Mouse (Mus musculus) brain, embryonic 14.5 days (tissue): ENCODE data around the gene Slc22a20. TPM values are rescaled to one million over a fixed set of nuclear protein-coding genes. Genes with fewer than 3 reads are reported as not detected.

Experiments
- DNase-seq: peaks from one replicate; pipeline ENCODE4 v3.0.0-alpha.2; 2011; ENCODE audit warnings: low read depth
- CTCF ChIP-seq: fragments of 200-500 bp; IDR thresholded peaks from 2 replicates; pipeline ENCODE4 v1.5.1; 2012; ENCODE audit warnings: inconsistent platforms, mild to moderate bottlenecking, moderate library complexity, borderline replicate concordance; ENCODE audit not compliant: insufficient read depth, insufficient read length; ENCODE audit errors: extremely low read depth
- POLR2A ChIP-seq: fragments of 200-500 bp; IDR thresholded peaks from 2 replicates; pipeline ENCODE4 v1.6.1; 2012; ENCODE audit warnings: mild to moderate bottlenecking, inconsistent platforms, borderline replicate concordance; ENCODE audit not compliant: poor library complexity, insufficient read depth, insufficient read length, severe bottlenecking; ENCODE audit errors: extremely low read depth
- polyA plus RNA-seq: library from polyadenylated mRNA; depleted of rRNA; stranded (reverse); fragments of >200 nt; gene quantifications from 2 replicates; pipeline ENCODE4 v1.2.3, GENCODE M21; 2012

The Slc22a20 gene
- polyA plus RNA-seq, 1 experiment, result not detected

GRCm38 (mm10) chr19:5962651-5963050 lies 23.3 kb downstream of the Slc22a20 start:
- TF ChIP-seq POLR2A (no peak), CTCF (no peak)
- no peak for DNase-seq

GRCm38 (mm10) chr19:5957371-5957770 lies 28.6 kb downstream of the Slc22a20 start:
- TF ChIP-seq CTCF (no peak), POLR2A (no peak)
- DNase-seq, result no peak

GRCm38 (mm10) chr19:5956685-5957084 lies 29.3 kb downstream of the Slc22a20 start:
- TF ChIP-seq CTCF, result peak; percentile 79; the same call in 1 of the 2 replicates
- TF ChIP-seq POLR2A, result no peak
- peak; percentile 84 for DNase-seq

- TF ChIP-seq CTCF (no peak), POLR2A (no peak)
- DNase-seq, result no peak
These were observed 30.0 kb downstream of the Slc22a20 start for GRCm38 (mm10) chr19:5955704-5956670.

GRCm38 (mm10) chr19:5954936-5955335 lies 31.0 kb downstream of the Slc22a20 start:
- no peak for DNase-seq
- TF ChIP-seq CTCF (no peak), POLR2A (no peak)

- no peak for DNase-seq
- TF ChIP-seq POLR2A, result no peak
- TF ChIP-seq CTCF, result no peak
These were observed 31.8 kb downstream of the Slc22a20 start for GRCm38 (mm10) chr19:5954031-5954710.

- DNase-seq, result no peak
- no peak for TF ChIP-seq POLR2A
- no peak for TF ChIP-seq CTCF
These were observed 32.7 kb downstream of the Slc22a20 start for GRCm38 (mm10) chr19:5953201-5953770.

- peak; percentile 19 for DNase-seq
- TF ChIP-seq POLR2A, result no peak
- no peak for TF ChIP-seq CTCF
These were observed 33.8 kb downstream of the Slc22a20 start for GRCm38 (mm10) chr19:5952071-5952691.

GRCm38 (mm10) chr19:5951631-5952030 lies 34.3 kb downstream of the Slc22a20 start:
- DNase-seq, result no peak
- TF ChIP-seq CTCF (no peak), POLR2A (no peak)

GRCm38 (mm10) chr19:5950218-5950617 lies 35.7 kb downstream of the Slc22a20 start:
- TF ChIP-seq POLR2A, result no peak
- TF ChIP-seq CTCF, result no peak
- DNase-seq, result no peak

- no peak for DNase-seq
- TF ChIP-seq CTCF (no peak), POLR2A (no peak)
These were observed 40.1 kb downstream of the Slc22a20 start for GRCm38 (mm10) chr19:5945891-5946290.
